Mouse (Mus musculus) lung, adult 18-20 months (tissue): Measurements from ENCODE around the gene Pnmal1.

Experiments used
- DNase-seq, 2 experiments: peaks; one replicate each; pipeline ENCODE4 v3.0.0; 2022; ENCODE audit warnings: mixed read lengths in 2 of 2

The Pnmal1 gene

GRCm38 (mm10) chr7:17002375-17003195 is 43.1 kb downstream of the Pnmal1 start:
- peak; percentile 60 to 75 for DNase-seq

- DNase-seq = no peak
These were observed 43.9 kb downstream of the Pnmal1 start for GRCm38 (mm10) chr7:17003230-17003960.

GRCm38 (mm10) chr7:17004716-17005115 is 45.2 kb downstream of the Pnmal1 start:
- no peak for DNase-seq

GRCm38 (mm10) chr7:17007300-17007699 is 47.8 kb downstream of the Pnmal1 start:
- DNase-seq = no peak

- DNase-seq = no peak
These were observed 50.0 kb downstream of the Pnmal1 start for GRCm38 (mm10) chr7:17009326-17010009.

GRCm38 (mm10) chr7:17010010-17010347 is 50.5 kb downstream of the Pnmal1 start:
- DNase-seq = no peak

- DNase-seq = no peak
These were observed 52.6 kb downstream of the Pnmal1 start for GRCm38 (mm10) chr7:17011909-17012590.
